Mouse (Mus musculus) stomach, embryonic 16.5 days (tissue): ENCODE data around the gene Tll2. TPM values are rescaled to one million over a fixed set of nuclear protein-coding genes. Genes with fewer than 3 reads are reported as not detected.

Experiments
- ATAC-seq: fragments of 200-750 bp; cut with Nextera tagmentation; 2 replicates; pipeline ENCODE4 v1.8.0; 2017; ENCODE audit warnings: moderate number of reproducible peaks, moderate TSS enrichment; ENCODE audit not compliant: insufficient read depth, low FRiP score
- H3K27ac ChIP-seq: fragments of 300-500 bp; sonication (generic); 2 replicates; pipeline ENCODE4 v1.5.1; 2014; ENCODE audit warnings: low read length
- H3K27me3 ChIP-seq: fragments of 300-500 bp; sonication (generic); 2 replicates; pipeline ENCODE4 v1.6.1; 2014; ENCODE audit warnings: low read length, control low read depth, mixed read lengths; ENCODE audit not compliant: control insufficient read depth, insufficient read depth
- H3K36me3 ChIP-seq: fragments of 300-500 bp; sonication (generic); 2 replicates; pipeline ENCODE4 v1.6.1; 2014; ENCODE audit warnings: low read length; ENCODE audit not compliant: control insufficient read depth, insufficient read depth
- H3K4me1 ChIP-seq: fragments of 300-500 bp; sonication (generic); 2 replicates; pipeline ENCODE4 v1.6.1; 2014; ENCODE audit warnings: low read length, control low read depth, mixed read lengths; ENCODE audit not compliant: control insufficient read depth, insufficient read depth
- H3K4me2 ChIP-seq: fragments of 300-500 bp; sonication (generic); 2 replicates; pipeline ENCODE4 v1.6.1; 2014; ENCODE audit warnings: low read depth, low read length, mixed read lengths
- H3K4me3 ChIP-seq: fragments of 300-500 bp; sonication (generic); replicated peaks from 2 replicates; pipeline ENCODE4 v1.5.1; 2014; ENCODE audit warnings: mild to moderate bottlenecking, low read length
- H3K9ac ChIP-seq: fragments of 300-500 bp; sonication (generic); 2 replicates; pipeline ENCODE4 v1.6.1; 2014; ENCODE audit warnings: low read length
- H3K9me3 ChIP-seq: fragments of 300-500 bp; sonication (generic); replicated peaks from 2 replicates; pipeline ENCODE4 v1.6.1; 2016; ENCODE audit warnings: low read length, control low read depth; ENCODE audit not compliant: control insufficient read depth
- WGBS: fragments of 180-500 bp; shearing (Covaris S2); extraction: QIAGEN DNeasy Blood & Tissue Kit; methylation state at CpG from one replicate; pipeline ENCODE4 v1.1.7; 2014; 5-methylcytosine and 5-hydroxymethylcytosine counted together
- polyA plus RNA-seq: library from polyadenylated mRNA; unstranded; fragments of >200 nt; fragmentation: Nextera tagmentation; extraction: Ambion mirVana; gene quantifications from 2 replicates; pipeline ENCODE4 v1.2.1, GENCODE M21; 2015

Gene Tll2
- polyA plus RNA-seq, 1 experiment from 2014 or later: 0.21 TPM

GRCm38 (mm10) chr19:41087901-41088300, 118.7 kb downstream of the Tll2 start:
- no peaks in the 10 kb centered on the region for H3K4me1 ChIP-seq
- H3K27me3 ChIP-seq: peaks cover 8% of the 10 kb centered on the region; the same call in 1 of the 2 replicates
- no peaks in the 10 kb centered on the region for H3K9me3 ChIP-seq
- H3K36me3 ChIP-seq: no peaks in the 10 kb centered on the region
- no peak overlapping the region for H3K27ac ChIP-seq
- H3K9ac ChIP-seq: no peak overlapping the region
- no peak overlapping the region for H3K4me3 ChIP-seq
- WGBS: 63% methylated on average over 4 of the region's 4 CpGs
- no peak overlapping the region for H3K4me2 ChIP-seq
- ATAC-seq: no peak

- Histone ChIP-seq H3K36me3 (no peaks in the 10 kb centered on the region), H3K9ac (no peak overlapping the region), H3K4me2 (no peak overlapping the region), H3K4me3 (no peak overlapping the region), H3K27me3 (peaks cover 8% of the 10 kb centered on the region; the same call in 1 of the 2 replicates), H3K9me3 (no peaks in the 10 kb centered on the region), H3K27ac (no peak overlapping the region), H3K4me1 (no peaks in the 10 kb centered on the region)
- peak; percentile 51; the same call in 1 of the 2 replicates for ATAC-seq
- WGBS: 2% methylated on average over 2 of the region's 2 CpGs
Observed at GRCm38 (mm10) chr19:41086700-41087099, 119.9 kb downstream of the Tll2 start.

- Histone ChIP-seq H3K27me3 (peaks cover 8% of the 10 kb centered on the region; the same call in 1 of the 2 replicates), H3K4me3 (no peak overlapping the region), H3K4me1 (no peaks in the 10 kb centered on the region), H3K9ac (no peak overlapping the region), H3K36me3 (no peaks in the 10 kb centered on the region), H3K4me2 (no peak overlapping the region), H3K9me3 (no peaks in the 10 kb centered on the region), H3K27ac (no peak overlapping the region)
- 83% methylated on average over 6 of the region's 6 CpGs for WGBS
- no peak for ATAC-seq
Observed at GRCm38 (mm10) chr19:41086289-41086688, 120.3 kb downstream of the Tll2 start.

GRCm38 (mm10) chr19:41083646-41084045, 123.0 kb downstream of the Tll2 start:
- WGBS: 85% methylated on average over 14 of the region's 14 CpGs
- H3K27me3 ChIP-seq: peaks cover 8% of the 10 kb centered on the region; the same call in 1 of the 2 replicates
- H3K9ac ChIP-seq: no peak overlapping the region
- H3K27ac ChIP-seq: no peak overlapping the region
- H3K4me2 ChIP-seq: no peak overlapping the region
- no peaks in the 10 kb centered on the region for H3K36me3 ChIP-seq
- ATAC-seq: no peak
- H3K9me3 ChIP-seq: no peaks in the 10 kb centered on the region
- no peak overlapping the region for H3K4me3 ChIP-seq
- H3K4me1 ChIP-seq: no peaks in the 10 kb centered on the region

- WGBS: 59% methylated on average over 3 of the region's 3 CpGs
Observed at GRCm38 (mm10) chr19:41081589-41081988, 125.0 kb downstream of the Tll2 start.

GRCm38 (mm10) chr19:41076906-41077305, 129.7 kb downstream of the Tll2 start, which contains the start of gene Opalin:
Opalin (minus strand) TSS chr19:41077113.
- no peak for ATAC-seq

More at GRCm38 (mm10) chr19:41081589-41081988, 125.0 kb downstream of the Tll2 start:
- H3K4me2 ChIP-seq: no peak overlapping the region
- no peaks in the 10 kb centered on the region for H3K9me3 ChIP-seq
- H3K27me3 ChIP-seq: no peaks in the 10 kb centered on the region
- no peak overlapping the region for H3K9ac ChIP-seq
- H3K4me1 ChIP-seq: no peaks in the 10 kb centered on the region
- H3K36me3 ChIP-seq: no peaks in the 10 kb centered on the region
- no peak for ATAC-seq
- no peak overlapping the region for H3K4me3 ChIP-seq
- no peak overlapping the region for H3K27ac ChIP-seq

GRCm38 (mm10) chr19:41073746-41074455, 132.7 kb downstream of the Tll2 start:
- H3K4me1 ChIP-seq: no peaks in the 10 kb centered on the region
- no peak overlapping the region for H3K4me2 ChIP-seq
- H3K9ac ChIP-seq: no peak overlapping the region
- WGBS: 83% methylated on average over 14 of the region's 14 CpGs
- no peak overlapping the region for H3K27ac ChIP-seq
- no peaks in the 10 kb centered on the region for H3K27me3 ChIP-seq
- H3K36me3 ChIP-seq: no peaks in the 10 kb centered on the region
- ATAC-seq: no peak
- H3K4me3 ChIP-seq: no peak overlapping the region
- no peaks in the 10 kb centered on the region for H3K9me3 ChIP-seq

More at GRCm38 (mm10) chr19:41076906-41077305, 129.7 kb downstream of the Tll2 start, which contains the start of gene Opalin:
- H3K4me1 ChIP-seq: no peaks in the 10 kb centered on the region
- H3K4me3 ChIP-seq: no peak within 1 kb of the TSS
- no peak within 1 kb of the TSS for H3K9ac ChIP-seq
- no peaks in the 10 kb centered on the region for H3K27me3 ChIP-seq
- whole genome bisulfite sequencing: 69% methylated on average over 3 of the region's 3 CpGs
- H3K27ac ChIP-seq: no peak within 1 kb of the TSS
- H3K36me3 ChIP-seq: no peaks in the 10 kb centered on the region
- H3K9me3 ChIP-seq: no peaks in the 10 kb centered on the region
- no peak within 1 kb of the TSS for H3K4me2 ChIP-seq

GRCm38 (mm10) chr19:41071500-41071899, 135.1 kb downstream of the Tll2 start:
- H3K4me2 ChIP-seq: no peak overlapping the region
- no peak overlapping the region for H3K9ac ChIP-seq
- 8% methylated on average over 8 of the region's 8 CpGs for WGBS
- no peaks in the 10 kb centered on the region for H3K9me3 ChIP-seq
- ATAC-seq: peak; percentile 44; the same call in 1 of the 2 replicates
- no peaks in the 10 kb centered on the region for H3K36me3 ChIP-seq
- no peaks in the 10 kb centered on the region for H3K27me3 ChIP-seq
- H3K27ac ChIP-seq: no peak overlapping the region
- no peaks in the 10 kb centered on the region for H3K4me1 ChIP-seq
- H3K4me3 ChIP-seq: no peak overlapping the region

GRCm38 (mm10) chr19:41054702-41055101, 151.9 kb downstream of the Tll2 start:
- ATAC-seq: no peak
- Histone ChIP-seq H3K4me1 (no peaks in the 10 kb centered on the region), H3K36me3 (no peaks in the 10 kb centered on the region), H3K9me3 (no peaks in the 10 kb centered on the region), H3K27me3 (no peaks in the 10 kb centered on the region), H3K9ac (no peak overlapping the region), H3K4me3 (no peak overlapping the region), H3K27ac (no peak overlapping the region), H3K4me2 (no peak overlapping the region)
- WGBS: 62% methylated on average over 4 of the region's 4 CpGs
